Mouse (Mus musculus) ES-Bruce4 (cell line): ENCODE data around the gene Slc25a38. TPM values are rescaled to one million over a fixed set of nuclear protein-coding genes. Genes with fewer than 3 reads are reported as not detected.

Experiments used
- H3K27ac ChIP-seq: 2 replicates; pipeline ENCODE4 v1.5.1; 2012; ENCODE audit warnings: low read length, inconsistent platforms; ENCODE audit not compliant: insufficient read depth
- H3K27me3 ChIP-seq: 2 replicates; pipeline ENCODE4 v1.6.1; 2012; ENCODE audit warnings: mild to moderate bottlenecking, low read length, inconsistent platforms; ENCODE audit not compliant: control insufficient read depth, poor library complexity, insufficient read depth, severe bottlenecking
- H3K36me3 ChIP-seq: 2 replicates; pipeline ENCODE4 v1.6.1; 2012; ENCODE audit warnings: inconsistent platforms, mild to moderate bottlenecking, low read length, moderate library complexity; ENCODE audit not compliant: control insufficient read depth, poor library complexity, insufficient read depth, severe bottlenecking
- H3K4me1 ChIP-seq: one replicate; pipeline ENCODE4 v1.8.1; 2011; ENCODE audit warnings: low read length; ENCODE audit not compliant: control insufficient read depth, insufficient read depth
- H3K4me3 ChIP-seq: 2 replicates; pipeline ENCODE4 v1.5.1; 2011; ENCODE audit warnings: low read depth, mild to moderate bottlenecking, low read length
- H3K9ac ChIP-seq: 2 replicates; pipeline ENCODE4 v1.6.1; 2012; ENCODE audit warnings: low read depth, mild to moderate bottlenecking, inconsistent platforms; ENCODE audit not compliant: poor library complexity, severe bottlenecking
- H3K9me3 ChIP-seq: replicated peaks from 2 replicates; pipeline ENCODE4 v1.6.1; 2012; ENCODE audit warnings: mild to moderate bottlenecking, low read length, inconsistent platforms; ENCODE audit not compliant: control insufficient read depth, poor library complexity, insufficient read depth, severe bottlenecking
- CTCF ChIP-seq: IDR thresholded peaks from one replicate; pipeline ENCODE4 v1.8.1; 2011; ENCODE audit warnings: low read depth, low read length
- EP300 ChIP-seq: IDR thresholded peaks from 2 replicates; pipeline ENCODE4 v1.6.1; 2011; ENCODE audit warnings: low read depth, low read length; ENCODE audit not compliant: insufficient read depth
- POLR2A ChIP-seq: IDR thresholded peaks from one replicate; pipeline ENCODE4 v1.8.1; 2011; ENCODE audit warnings: low read length; ENCODE audit not compliant: insufficient read depth
- polyA plus RNA-seq: library from polyadenylated mRNA; stranded (reverse); fragments of >200 nt; gene quantifications from 2 replicates; pipeline ENCODE4 v1.2.4, GENCODE M21; 2011; ENCODE audit warnings: low read depth; ENCODE audit not compliant: missing spikeins, insufficient read depth, insufficient read length

The Slc25a38 gene
- polyA plus RNA-seq, 1 experiment = 15.7 TPM

GRCm38 (mm10) chr9:120111156-120111945, 1.2 kb downstream of the Slc25a38 start:
- Histone ChIP-seq H3K9ac (peak overlapping the region; percentile 40), H3K36me3 (no peaks in the 10 kb centered on the region), H3K9me3 (no peaks in the 10 kb centered on the region), H3K4me3 (peak overlapping the region; percentile 61), H3K27ac (peak overlapping the region; percentile 41; the same call in 1 of the 2 replicates), H3K4me1 (peaks cover 4% of the 10 kb centered on the region), H3K27me3 (no peaks in the 10 kb centered on the region)
- TF ChIP-seq EP300 = no peak
- TF ChIP-seq CTCF = no peak
- no peak for TF ChIP-seq POLR2A

GRCm38 (mm10) chr9:120112472-120112871, 2.3 kb downstream of the Slc25a38 start:
- Histone ChIP-seq H3K4me3 (no peak overlapping the region), H3K36me3 (no peaks in the 10 kb centered on the region), H3K9ac (no peak overlapping the region), H3K4me1 (peaks cover 4% of the 10 kb centered on the region), H3K27me3 (no peaks in the 10 kb centered on the region), H3K27ac (no peak overlapping the region), H3K9me3 (no peaks in the 10 kb centered on the region)
- no peak for TF ChIP-seq POLR2A

DNA sequence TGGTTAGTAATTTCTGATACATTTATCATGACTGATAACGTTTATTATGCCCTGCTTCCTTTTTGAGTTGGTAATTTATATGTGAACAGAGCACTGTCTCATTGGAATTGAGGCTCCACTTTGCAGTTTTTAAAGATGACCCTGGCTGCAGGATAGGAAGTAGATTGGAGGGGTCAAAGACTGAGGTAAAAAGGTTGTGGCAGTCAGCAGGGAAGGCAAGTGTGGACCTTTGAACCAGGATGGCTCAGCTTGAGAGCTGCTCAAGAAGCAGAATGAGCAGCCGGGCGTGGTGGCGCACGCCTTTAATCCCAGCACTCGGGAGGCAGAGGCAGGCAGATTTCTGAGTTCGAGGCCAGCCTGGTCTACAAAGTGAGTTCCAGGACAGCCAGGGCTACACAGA, 3.3 kb downstream of the Slc25a38 start:
- H3K27me3 ChIP-seq = no peaks in the 10 kb centered on the region
- TF ChIP-seq EP300 = no peak
- no peak for TF ChIP-seq CTCF
- no peak for TF ChIP-seq POLR2A
- no peak overlapping the region for H3K27ac ChIP-seq
- no peak overlapping the region for H3K4me3 ChIP-seq
- no peak overlapping the region for H3K9ac ChIP-seq
- no peaks in the 10 kb centered on the region; the same call in 1 of the 2 replicates for H3K36me3 ChIP-seq
- peaks cover 4% of the 10 kb centered on the region for H3K4me1 ChIP-seq
- no peaks in the 10 kb centered on the region for H3K9me3 ChIP-seq

DNA sequence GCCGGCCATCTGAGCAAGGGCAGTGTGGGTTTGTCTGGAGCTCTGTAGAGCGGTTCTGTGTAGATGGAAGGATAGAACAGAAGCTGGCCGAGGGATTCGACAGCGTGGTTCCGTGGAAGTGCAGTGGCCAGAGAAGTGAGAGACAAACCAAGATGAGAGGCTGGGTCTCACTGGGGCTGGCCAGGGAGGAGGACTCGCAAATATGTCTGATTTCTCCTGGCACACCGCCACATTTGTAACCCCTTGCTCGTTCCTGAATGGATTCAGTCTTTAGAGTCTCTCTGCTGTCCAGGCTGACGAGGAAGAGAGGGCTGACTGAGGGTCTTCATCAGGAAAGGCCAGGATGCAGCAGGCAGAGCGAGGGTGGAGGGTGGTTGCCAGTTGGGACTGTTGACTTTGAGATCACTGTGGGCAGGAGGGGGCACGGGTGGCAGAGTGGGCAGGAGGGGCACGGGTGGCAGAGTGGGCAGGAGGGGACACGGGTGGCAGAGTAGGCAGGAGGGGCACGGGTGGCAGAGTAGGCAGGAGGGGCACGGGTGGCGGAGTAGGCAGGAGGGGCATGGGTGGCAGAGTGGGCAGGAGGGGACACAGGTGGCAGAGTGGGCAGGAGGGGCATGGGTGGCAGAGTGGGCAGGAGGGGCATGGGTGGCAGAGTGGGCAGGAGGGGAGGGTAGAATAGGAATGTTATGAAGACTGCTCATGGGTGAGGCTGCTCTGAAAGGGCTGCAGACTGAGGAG, 4.0 kb downstream of the Slc25a38 start:
- no peak for TF ChIP-seq EP300
- no peak for TF ChIP-seq POLR2A
- no peak for TF ChIP-seq CTCF

DNA sequence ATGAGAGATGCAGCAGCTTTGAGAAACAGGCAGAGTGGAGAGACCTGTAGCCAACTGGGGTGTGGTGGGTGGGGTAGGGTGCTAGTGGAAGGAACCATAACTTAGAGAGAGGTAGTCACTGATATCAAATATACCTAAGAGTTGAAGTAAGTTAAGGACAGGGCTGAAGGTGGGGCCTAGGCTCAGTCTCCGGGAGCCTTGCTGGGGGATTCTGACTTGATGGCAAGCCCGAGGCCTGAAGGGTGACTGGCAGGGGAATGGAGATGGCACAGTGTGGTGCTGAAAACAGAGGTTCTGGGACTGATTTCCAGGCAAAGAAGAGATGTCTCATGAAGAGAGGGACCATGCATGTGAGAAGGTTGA, 4.6 kb downstream of the Slc25a38 start:
- Histone ChIP-seq H3K4me3 (no peak overlapping the region), H3K36me3 (no peaks in the 10 kb centered on the region; the same call in 1 of the 2 replicates), H3K27me3 (no peaks in the 10 kb centered on the region), H3K4me1 (peaks cover 4% of the 10 kb centered on the region), H3K9me3 (no peaks in the 10 kb centered on the region), H3K27ac (no peak overlapping the region), H3K9ac (no peak overlapping the region)
- TF ChIP-seq EP300 (no peak), CTCF (no peak)

More for the DNA sequence above, 4.0 kb downstream of the Slc25a38 start:
- H3K9ac ChIP-seq = no peak overlapping the region
- H3K9me3 ChIP-seq = no peaks in the 10 kb centered on the region
- no peaks in the 10 kb centered on the region for H3K27me3 ChIP-seq
- no peak overlapping the region for H3K27ac ChIP-seq
- peaks cover 4% of the 10 kb centered on the region for H3K4me1 ChIP-seq
- H3K4me3 ChIP-seq = no peak overlapping the region
- no peaks in the 10 kb centered on the region; the same call in 1 of the 2 replicates for H3K36me3 ChIP-seq

GRCm38 (mm10) chr9:120115580-120115979, 5.4 kb downstream of the Slc25a38 start:
- no peak overlapping the region for H3K9ac ChIP-seq
- H3K27me3 ChIP-seq = no peaks in the 10 kb centered on the region
- H3K36me3 ChIP-seq = no peaks in the 10 kb centered on the region; the same call in 1 of the 2 replicates
- H3K27ac ChIP-seq = no peak overlapping the region
- H3K4me1 ChIP-seq = peaks cover 4% of the 10 kb centered on the region
- no peak overlapping the region for H3K4me3 ChIP-seq
- TF ChIP-seq CTCF (no peak), EP300 (no peak), POLR2A (no peak)
- H3K9me3 ChIP-seq = no peaks in the 10 kb centered on the region
